Mouse (Mus musculus): ENCODE results near the gene Git2.

DNA sequence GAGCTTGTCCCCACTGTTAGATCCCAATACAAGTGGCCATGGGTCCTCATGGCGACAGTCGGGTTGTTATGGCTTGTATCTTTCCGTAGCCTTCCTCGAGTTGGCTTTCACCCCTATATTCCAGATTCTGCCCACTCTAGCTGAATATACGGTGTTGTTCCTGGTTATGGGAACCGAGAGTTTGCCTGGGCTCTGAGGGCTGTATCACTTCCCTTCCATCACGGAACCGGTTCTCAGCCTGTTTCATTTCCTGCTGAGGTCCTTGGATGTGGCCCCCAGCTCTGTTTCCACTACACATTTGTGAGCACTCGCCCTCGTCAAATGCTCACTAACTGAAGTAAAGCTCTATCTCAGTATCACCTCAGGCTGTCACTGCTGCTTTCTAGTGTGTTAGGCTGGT lies 53.3 kb downstream of the Git2 start:
- TF ChIP-seq CTCF (IDR thresholded peaks at IDR 0.05) (no peak), EP300 (IDR thresholded peaks at IDR 0.05) (no peak)
